Mouse (Mus musculus): ENCODE results near the gene Slc19a3. TPM values are rescaled to one million over a fixed set of nuclear protein-coding genes. Genes with fewer than 3 reads are reported as not detected.

Slc19a3 gene
- total and polyA plus RNA-seq, 3 experiments: not detected

- H3K27me3 ChIP-seq (ENCODE audit: control insufficient read depth in 1 of 2, insufficient read depth in 2 of 2, low read length in 2 of 2): peaks cover 0 to 2% of the 10 kb centered on the region in 2 experiments; a peak in 1 of 4 replicates
- no peaks in the 10 kb centered on the region for H3K9me3 ChIP-seq (replicated peaks; ENCODE audit: insufficient read depth, low read length)
- H3K27ac ChIP-seq (ENCODE audit: control insufficient read depth, low read depth, low read length): no peak overlapping the region
- H3K4me3 ChIP-seq (ENCODE audit: control insufficient read depth in 1 of 2, insufficient read depth in 1 of 2, low read depth in 2 of 2, low read length in 2 of 2): no peak overlapping the region
- TF ChIP-seq JUND (IDR thresholded peaks at IDR 0.05; ENCODE audit: low read depth, low read length): no peak
- no peak for TF ChIP-seq MAZ (IDR thresholded peaks at IDR 0.05; ENCODE audit: low read depth, low read length)
- no peak for TF ChIP-seq ZMIZ1 (IDR thresholded peaks at IDR 0.05; ENCODE audit: low read depth, low read length)
- TF ChIP-seq ELF1 (IDR thresholded peaks at IDR 0.05; ENCODE audit: low read depth, low read length): no peak
- TF ChIP-seq POLR2AphosphoS5 (IDR thresholded peaks at IDR 0.05; ENCODE audit: borderline replicate concordance, low read depth, low read length): no peak
- TF ChIP-seq ZKSCAN1 (IDR thresholded peaks at IDR 0.05; ENCODE audit: low read depth, low read length): no peak
- TF ChIP-seq SIN3A (IDR thresholded peaks at IDR 0.05; ENCODE audit: low read length): no peak
- TF ChIP-seq MYB (IDR thresholded peaks at IDR 0.05; ENCODE audit: low read depth, low read length): no peak
- no peak for TF ChIP-seq KAT2A (conservative IDR thresholded peaks at IDR 0.05; ENCODE audit: low read depth, low read length)
- no peak for TF ChIP-seq MEF2A (IDR thresholded peaks at IDR 0.05; ENCODE audit: extremely low read depth, insufficient replicate concordance, low read depth, low read length, poor library complexity, severe bottlenecking)
- no peak for TF ChIP-seq CTCF (IDR thresholded peaks at IDR 0.05 in 2 of 3, conservative IDR thresholded peaks at IDR 0.05 in 1 of 3; ENCODE audit: control insufficient read depth in 1 of 3, insufficient read depth in 1 of 3, low read depth in 2 of 3, low read length in 3 of 3, poor library complexity in 1 of 3, severe bottlenecking in 1 of 3)
- H3K9ac ChIP-seq (ENCODE audit: control insufficient read depth, low read depth, low read length, poor library complexity, severe bottlenecking): no peak overlapping the region
- H3K79me2 ChIP-seq (ENCODE audit: control insufficient read depth, insufficient read depth, low read length, poor library complexity): no peaks in the 10 kb centered on the region
- no peaks in the 10 kb centered on the region for H3K36me3 ChIP-seq (ENCODE audit: control insufficient read depth in 1 of 2, insufficient read depth in 2 of 2, low read length in 2 of 2)
- no peaks in the 10 kb centered on the region for H3K4me1 ChIP-seq (ENCODE audit: control insufficient read depth in 1 of 2, insufficient read depth in 2 of 2, low read length in 2 of 2)
- no peak for DNase-seq (ENCODE audit: low read depth, low spot score)
Measured at GRCm38 (mm10) chr1:82966413-82966812, 71.8 kb downstream of the Slc19a3 start.

Other genes with a start within 250 kb of the Slc19a3 start
- gene Agfg1, start 199.0 kb downstream of the Slc19a3 start, total RNA-seq (2012; rRNA removed): 34.1 and 38.2 TPM in 2 replicates
- 10 to 100 TPM in 1 of 2 experiments, not detected in 1; 58.6 TPM for gene Agfg1, start 199.0 kb downstream of the Slc19a3 start, polyA plus RNA-seq (2012; ENCODE audit: insufficient read depth in 1 of 2, insufficient read length in 2 of 2, low read depth in 1 of 2, low replicate concordance in 2 of 2, missing spikeins in 1 of 2)
- gene A030005L19Rik, start 125.1 kb downstream of the Slc19a3 start, total RNA-seq (2012; rRNA removed): 0.15 TPM in 1 of 2 replicates, not detected in the other
- gene A030005L19Rik, start 125.1 kb downstream of the Slc19a3 start, polyA plus RNA-seq (2012; ENCODE audit: insufficient read depth in 1 of 2, insufficient read length in 2 of 2, low read depth in 1 of 2, low replicate concordance in 2 of 2, missing spikeins in 1 of 2): under 1 TPM in 1 of 2 experiments, not detected in 1; 0.26 TPM
- not detected in 2 replicates for gene A030014E15Rik, start 113.5 kb downstream of the Slc19a3 start, total RNA-seq (2012; rRNA removed)
- not detected for gene A030014E15Rik, start 113.5 kb downstream of the Slc19a3 start, polyA plus RNA-seq (2012; ENCODE audit: insufficient read depth in 1 of 2, insufficient read length in 2 of 2, low read depth in 1 of 2, low replicate concordance in 2 of 2, missing spikeins in 1 of 2)
- gene Gm6217, start 107.0 kb downstream of the Slc19a3 start, total RNA-seq (2012; rRNA removed): not detected in 2 replicates
- gene Gm6217, start 107.0 kb downstream of the Slc19a3 start, polyA plus RNA-seq (2012; ENCODE audit: insufficient read depth in 1 of 2, insufficient read length in 2 of 2, low read depth in 1 of 2, low replicate concordance in 2 of 2, missing spikeins in 1 of 2): not detected
- not detected in 2 replicates for gene A030003K21Rik, start 95.1 kb downstream of the Slc19a3 start, total RNA-seq (2012; rRNA removed)
- gene A030003K21Rik, start 95.1 kb downstream of the Slc19a3 start, polyA plus RNA-seq (2012; ENCODE audit: insufficient read depth in 1 of 2, insufficient read length in 2 of 2, low read depth in 1 of 2, low replicate concordance in 2 of 2, missing spikeins in 1 of 2): not detected
- gene Gm7544, start 82.4 kb downstream of the Slc19a3 start, total RNA-seq (2012; rRNA removed): not detected in 2 replicates
- gene Gm7544, start 82.4 kb downstream of the Slc19a3 start, polyA plus RNA-seq (2012; ENCODE audit: insufficient read depth in 1 of 2, insufficient read length in 2 of 2, low read depth in 1 of 2, low replicate concordance in 2 of 2, missing spikeins in 1 of 2): not detected
- gene Gm47955, start 78.2 kb downstream of the Slc19a3 start, total RNA-seq (2012; rRNA removed): not detected in 2 replicates
- not detected for gene Gm47955, start 78.2 kb downstream of the Slc19a3 start, polyA plus RNA-seq (2012; ENCODE audit: insufficient read depth in 1 of 2, insufficient read length in 2 of 2, low read depth in 1 of 2, low replicate concordance in 2 of 2, missing spikeins in 1 of 2)
- not detected in 2 replicates for gene Gm47959, start 37.9 kb downstream of the Slc19a3 start, total RNA-seq (2012; rRNA removed)
- not detected for gene Gm47959, start 37.9 kb downstream of the Slc19a3 start, polyA plus RNA-seq (2012; ENCODE audit: insufficient read depth in 1 of 2, insufficient read length in 2 of 2, low read depth in 1 of 2, low replicate concordance in 2 of 2, missing spikeins in 1 of 2)
- gene Krtap28-10, start 4.0 kb upstream of the Slc19a3 start, total RNA-seq (2012; rRNA removed): not detected in 2 replicates
- not detected for gene Krtap28-10, start 4.0 kb upstream of the Slc19a3 start, polyA plus RNA-seq (2012; ENCODE audit: insufficient read depth in 1 of 2, insufficient read length in 2 of 2, low read depth in 1 of 2, low replicate concordance in 2 of 2, missing spikeins in 1 of 2)
- gene Gm47969, start 6.5 kb upstream of the Slc19a3 start, total RNA-seq (2012; rRNA removed): not detected in 2 replicates
- gene Gm47969, start 6.5 kb upstream of the Slc19a3 start, polyA plus RNA-seq (2012; ENCODE audit: insufficient read depth in 1 of 2, insufficient read length in 2 of 2, low read depth in 1 of 2, low replicate concordance in 2 of 2, missing spikeins in 1 of 2): not detected
- gene A030005K14Rik, start 20.9 kb upstream of the Slc19a3 start, total RNA-seq (2012; rRNA removed): not detected in 2 replicates
- gene A030005K14Rik, start 20.9 kb upstream of the Slc19a3 start, polyA plus RNA-seq (2012; ENCODE audit: insufficient read depth in 1 of 2, insufficient read length in 2 of 2, low read depth in 1 of 2, low replicate concordance in 2 of 2, missing spikeins in 1 of 2): not detected
- not detected in 2 replicates for gene Krtap28-13, start 22.5 kb upstream of the Slc19a3 start, total RNA-seq (2012; rRNA removed)
- gene Krtap28-13, start 22.5 kb upstream of the Slc19a3 start, polyA plus RNA-seq (2012; ENCODE audit: insufficient read depth in 1 of 2, insufficient read length in 2 of 2, low read depth in 1 of 2, low replicate concordance in 2 of 2, missing spikeins in 1 of 2): not detected
- not detected in 2 replicates for gene Ccl20, start 78.3 kb upstream of the Slc19a3 start, total RNA-seq (2012; rRNA removed)
- gene Ccl20, start 78.3 kb upstream of the Slc19a3 start, polyA plus RNA-seq (2012; ENCODE audit: insufficient read depth in 1 of 2, insufficient read length in 2 of 2, low read depth in 1 of 2, low replicate concordance in 2 of 2, missing spikeins in 1 of 2): not detected
- gene Daw1, start 121.3 kb upstream of the Slc19a3 start, total RNA-seq (2012; rRNA removed): not detected in 2 replicates
- gene Daw1, start 121.3 kb upstream of the Slc19a3 start, polyA plus RNA-seq (2012; ENCODE audit: insufficient read depth in 1 of 2, insufficient read length in 2 of 2, low read depth in 1 of 2, low replicate concordance in 2 of 2, missing spikeins in 1 of 2): not detected

Data from MEL (cell line).